ENCODE assay signal across 13 mouse cellular contexts in genomic region chr17:46237480-46237879, GRCm38 (mm10). TPM values are rescaled to one million over a fixed set of nuclear protein-coding genes. Genes with fewer than 3 reads are reported as not detected.
"Had no signal": no experiment of that assay in that cellular context is flagged by ENCODE, and none has a peak within 500 bp of the region (broad histone marks: within the 10 kb centered on the region; RNA-seq: fewer than 3 reads in every experiment).

No protein-coding gene starts in this region.

- H3K4me1 ChIP-seq: limb, embryonic 12.5 days; midbrain, embryonic 13.5 days had no signal

- H3K4me3 ChIP-seq: layer of hippocampus, adult 2 months; limb, embryonic 12.5 days; midbrain, embryonic 13.5 days had no signal

- ATAC-seq: midbrain, embryonic 13.5 days had no signal

- DNase-seq: kidney, adult 11 months; kidney, adult 9 months; kidney, postnatal 4 days; lung, embryonic 14.5 days; lung, postnatal 10 days; right cerebral cortex, postnatal 25 days; thymus, postnatal 36 days had no signal

- H3K27ac ChIP-seq: kidney, postnatal 0 days; layer of hippocampus, adult 2 months; limb, embryonic 12.5 days; macrophage; midbrain, embryonic 13.5 days had no signal

- H3K27me3 ChIP-seq: limb, embryonic 12.5 days; midbrain, embryonic 13.5 days had no signal

- H3K9ac ChIP-seq: limb, embryonic 12.5 days; lung, embryonic 14.5 days; midbrain, embryonic 13.5 days had no signal

- H3K4me2 ChIP-seq: limb, embryonic 12.5 days; lung, embryonic 14.5 days; midbrain, embryonic 13.5 days had no signal

- H3K9me3 ChIP-seq: limb, embryonic 12.5 days; midbrain, embryonic 13.5 days had no signal

RNA-seq across cellular contexts. Expression of gene Lrrc73, which starts 15.9 kb away (rescaled TPM):
- total RNA-seq: liver, adult 2 months had no signal
- polyA plus RNA-seq: macrophage had no signal
